Mouse (Mus musculus): ENCODE measurements around the gene Zdhhc12.

Zdhhc12 gene

DNA sequence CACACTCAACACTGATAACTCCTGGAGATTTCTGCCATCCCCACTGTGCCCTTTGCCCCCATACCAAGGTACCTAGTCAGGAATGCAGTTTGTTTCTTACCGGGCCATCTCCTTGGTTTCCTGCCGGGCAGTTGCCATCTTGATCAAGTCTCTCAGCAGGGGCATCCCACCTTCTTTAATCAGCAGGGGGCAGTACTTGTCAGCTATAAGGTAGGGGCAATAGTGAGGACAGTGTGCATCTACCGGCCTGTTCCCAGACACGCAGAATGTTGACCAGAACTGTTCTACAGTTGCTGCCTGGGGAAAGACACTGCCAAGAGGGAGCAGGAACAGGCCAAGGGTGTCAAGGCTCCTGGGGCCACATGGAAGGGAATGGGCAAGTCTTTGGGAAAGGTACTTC, 6.8 kb upstream of the Zdhhc12 start:
- DNase-seq (ENCODE audit: low spot score) = no peak

DNA sequence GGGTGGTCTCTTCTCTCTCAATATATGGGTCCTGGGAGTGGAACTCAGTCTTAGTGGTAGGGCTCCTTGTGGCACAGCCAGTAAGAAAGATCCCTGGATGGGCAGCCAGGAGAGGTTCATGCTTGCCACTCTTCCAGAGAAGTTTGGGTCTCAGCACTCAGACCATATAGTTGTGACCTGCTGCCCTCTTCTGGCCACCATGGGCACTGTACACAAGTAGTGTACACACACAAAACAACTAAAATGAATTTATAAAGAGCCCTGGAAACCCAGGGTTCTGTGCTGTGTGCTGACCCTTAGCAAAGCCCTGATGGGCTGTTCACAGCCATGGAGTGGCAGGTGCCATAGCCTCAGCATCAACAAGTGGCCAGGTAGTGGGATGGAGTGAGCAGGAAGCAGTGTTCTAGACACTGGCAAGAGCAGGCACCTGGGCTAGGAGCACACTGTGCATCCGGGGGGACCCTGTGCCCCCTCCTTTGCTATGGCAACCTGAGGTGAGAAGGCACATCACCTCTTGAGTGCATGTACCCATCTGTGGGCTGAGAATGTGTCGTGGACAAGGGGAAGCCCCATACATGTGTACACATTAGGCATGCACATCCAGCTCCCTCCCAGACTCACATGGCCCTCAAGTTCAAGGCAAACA, 2.6 kb upstream of the Zdhhc12 start:
- no peak for DNase-seq (ENCODE audit: low spot score)

DNA sequence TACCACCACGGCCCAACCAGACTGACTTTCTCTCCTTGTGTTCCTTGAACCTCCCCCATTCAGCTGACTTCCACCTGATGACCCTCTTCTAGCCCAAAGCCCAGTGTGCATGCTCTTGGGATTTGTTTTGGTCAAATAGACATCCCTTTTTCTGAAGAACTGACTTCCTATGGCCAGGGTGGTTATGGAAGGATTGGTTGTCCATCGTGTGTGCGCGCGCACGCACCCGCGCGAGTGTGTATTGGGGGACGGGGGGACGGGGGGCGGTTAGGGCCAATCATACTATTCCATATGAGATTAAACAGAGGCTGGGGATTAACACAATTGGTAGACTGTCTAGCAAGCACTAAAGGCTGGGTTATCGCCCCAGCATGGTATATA, 750 bp upstream of the Zdhhc12 start:
- no peak for DNase-seq (ENCODE audit: low spot score)

DNA sequence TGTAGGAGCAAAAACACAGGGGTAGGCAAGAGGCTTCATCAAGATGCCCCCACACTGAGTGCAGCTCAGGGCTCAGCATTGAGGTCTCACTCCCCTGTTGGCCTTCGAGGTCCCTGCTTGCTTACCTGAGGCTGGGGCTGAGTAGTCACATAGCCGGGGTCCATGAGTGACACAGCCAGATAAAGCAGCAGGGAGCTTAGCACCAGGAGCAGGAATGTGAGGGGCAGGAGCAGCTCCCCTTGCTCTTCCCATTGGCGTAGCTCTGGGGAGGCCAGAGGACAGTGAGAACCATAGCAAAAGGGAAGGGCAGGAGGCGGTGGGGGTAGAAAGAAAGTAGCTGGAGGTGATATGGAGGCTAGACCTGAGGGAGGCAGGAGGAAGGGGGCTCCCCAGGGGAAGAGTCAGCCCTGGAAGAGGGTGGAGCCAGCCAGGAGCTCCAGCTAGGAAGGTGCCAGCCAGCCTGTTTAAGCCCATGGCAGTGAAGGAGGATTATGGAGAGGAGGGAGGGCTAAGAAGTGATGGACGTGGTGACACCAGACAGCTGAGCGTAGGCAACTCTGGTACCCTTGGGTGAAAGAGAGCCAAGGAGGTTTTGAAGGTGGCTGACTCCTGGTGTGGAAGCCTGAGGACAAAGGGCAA, 1.0 kb downstream of the Zdhhc12 start:
- DNase-seq (ENCODE audit: low spot score) = no peak

DNA sequence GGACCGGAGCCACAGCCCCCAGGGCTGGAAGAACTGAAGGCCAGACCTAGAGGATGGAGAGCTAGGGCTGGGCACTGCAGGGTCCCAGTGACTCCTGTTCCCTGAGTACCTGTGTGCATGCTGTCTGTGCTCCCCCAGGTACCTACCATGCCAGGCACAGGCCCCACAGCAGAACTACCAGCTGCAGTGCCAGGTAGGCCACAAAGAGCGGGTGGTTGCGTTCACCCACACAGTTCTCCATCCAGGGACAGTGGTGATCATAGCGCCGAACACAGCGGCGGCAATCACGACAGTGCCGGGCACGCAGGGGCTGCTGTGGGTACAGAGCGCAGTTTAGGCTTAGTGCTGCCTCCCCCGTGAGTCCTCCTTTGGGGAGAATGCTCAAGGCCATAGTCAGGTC, 1.9 kb downstream of the Zdhhc12 start:
- no peak for DNase-seq (ENCODE audit: low spot score)

DNA sequence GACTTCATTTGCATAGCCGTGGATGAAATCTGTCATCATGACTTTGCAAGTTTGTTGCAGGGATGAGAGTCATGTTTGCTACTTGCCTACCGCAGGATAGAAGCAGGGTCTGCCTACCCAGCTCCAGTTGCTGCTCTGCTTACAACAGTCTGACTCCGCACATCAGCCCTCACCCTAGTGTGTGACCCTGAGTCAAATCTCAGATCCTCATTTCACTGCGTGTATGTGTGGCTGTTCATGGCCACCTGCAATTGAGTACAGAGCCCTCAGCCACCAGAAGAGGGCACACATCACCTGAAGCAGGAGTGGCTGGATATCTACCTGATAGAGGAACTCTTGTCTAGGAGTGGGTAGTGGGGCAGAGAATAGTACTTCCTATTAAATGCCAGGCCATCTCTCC, 6.1 kb downstream of the Zdhhc12 start:
- DNase-seq (ENCODE audit: low spot score) = no peak

DNA sequence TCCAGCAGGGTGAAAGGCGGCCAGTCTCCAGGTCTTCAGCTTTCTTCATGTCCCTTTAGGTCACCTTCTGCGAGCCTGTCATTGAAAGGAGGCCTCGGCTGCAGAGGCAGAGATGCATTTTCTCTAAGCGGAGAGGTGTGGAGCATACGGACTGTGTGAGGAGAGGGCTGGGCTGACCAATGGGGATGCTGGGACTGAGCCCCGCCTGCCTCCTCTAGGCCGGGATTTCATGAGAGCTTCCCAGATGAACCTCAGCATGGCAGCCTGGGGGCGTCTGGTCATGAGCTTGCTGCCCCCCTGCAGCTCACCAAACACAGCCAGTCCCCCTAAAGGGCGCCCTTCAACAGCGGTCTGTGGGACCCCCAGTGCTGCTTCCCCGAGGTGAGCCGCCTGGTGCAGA, 8.8 kb downstream of the Zdhhc12 start:
- DNase-seq (ENCODE audit: low spot score) = no peak

DNA sequence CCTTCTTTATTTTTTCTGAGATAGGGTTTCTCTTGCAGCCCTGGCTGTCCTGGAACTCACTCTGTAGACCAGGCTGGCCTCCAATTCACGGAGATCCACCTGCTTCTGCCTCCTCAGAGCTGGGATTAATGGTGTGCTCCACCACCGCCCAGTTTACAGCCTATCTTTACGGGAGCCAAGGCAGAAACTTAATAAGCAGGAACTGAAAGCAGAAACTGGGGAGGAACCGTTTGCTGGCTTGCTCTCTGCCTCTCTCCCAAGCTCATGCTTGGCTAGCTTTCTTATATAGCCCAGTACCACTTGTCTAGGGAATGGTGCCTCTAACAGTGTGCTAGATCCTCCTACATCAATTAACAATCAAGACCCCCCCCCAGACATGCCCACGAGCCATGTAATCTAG, 9.3 kb downstream of the Zdhhc12 start:
- no peak for DNase-seq (ENCODE audit: low spot score)

DNA sequence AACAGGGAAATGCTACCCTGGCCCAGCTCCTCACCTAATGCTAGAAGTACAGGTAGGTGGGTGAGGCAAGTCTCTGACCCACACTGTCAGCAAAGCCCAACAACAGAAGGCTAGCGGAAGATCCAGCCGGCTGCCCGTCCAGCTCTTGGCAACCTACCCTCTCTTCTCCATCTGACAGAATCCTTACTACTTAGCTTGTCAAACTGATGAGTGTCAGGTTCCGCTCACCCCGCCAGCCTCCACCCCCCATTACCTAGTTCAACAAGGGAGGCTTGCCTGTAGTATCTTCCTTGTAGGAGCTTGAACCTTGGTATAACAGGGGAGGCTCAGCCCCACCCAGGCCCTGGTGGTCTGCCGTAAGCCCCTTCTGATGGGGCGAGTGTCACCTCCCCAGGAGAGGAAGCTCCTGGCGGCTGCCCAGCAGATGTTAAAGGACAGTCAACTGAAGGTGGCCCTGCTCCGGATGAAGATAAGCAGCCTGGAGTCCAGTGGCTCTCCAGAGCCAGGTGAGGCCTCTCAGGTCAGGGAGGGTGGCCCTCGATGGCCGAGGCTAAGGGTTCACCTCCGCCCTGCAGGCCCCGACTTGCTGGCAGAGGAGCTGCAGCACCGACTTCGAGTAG, 13.2 kb downstream of the Zdhhc12 start:
- no peak for DNase-seq (ENCODE audit: low spot score)

DNA sequence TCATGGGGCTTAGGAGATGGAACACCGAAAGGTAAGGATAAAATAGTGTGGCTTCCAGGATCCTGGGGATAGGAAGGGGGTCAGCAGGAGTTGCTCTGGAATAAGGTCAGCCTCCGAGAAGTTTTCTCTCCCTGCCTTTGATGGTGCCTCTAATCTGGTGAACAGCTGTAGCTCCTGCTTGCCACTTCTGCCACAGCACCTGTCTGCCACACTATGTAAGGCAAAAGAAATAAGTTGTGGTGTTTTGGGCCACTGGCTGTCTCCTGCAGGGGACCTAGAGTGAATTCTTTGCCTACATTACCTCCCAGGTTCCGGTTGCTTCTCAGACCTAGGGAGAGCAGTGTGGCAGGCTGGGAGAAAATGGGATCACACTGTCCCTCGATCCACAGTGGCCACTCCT, 14.7 kb downstream of the Zdhhc12 start:
- DNase-seq (ENCODE audit: low spot score) = no peak

DNA sequence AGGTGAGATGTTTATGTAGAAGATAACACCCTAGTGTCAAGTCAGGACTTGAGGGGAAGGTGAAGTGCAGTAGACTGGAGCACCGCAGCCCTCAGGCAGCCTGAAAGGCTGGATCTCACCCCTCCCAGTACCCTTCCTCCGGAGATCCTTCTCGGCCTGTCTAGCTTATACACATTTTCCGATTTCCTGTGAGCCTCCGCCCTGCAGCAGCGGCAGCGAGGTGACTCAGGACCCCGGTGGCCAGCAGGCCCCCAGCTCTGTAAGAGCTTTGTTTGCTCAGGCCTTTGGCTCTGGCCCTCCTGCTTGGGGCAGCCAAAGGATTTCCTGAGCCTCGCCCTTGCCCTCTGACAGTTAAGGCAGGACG, 15.1 kb downstream of the Zdhhc12 start:
- DNase-seq (ENCODE audit: low spot score) = no peak

DNA sequence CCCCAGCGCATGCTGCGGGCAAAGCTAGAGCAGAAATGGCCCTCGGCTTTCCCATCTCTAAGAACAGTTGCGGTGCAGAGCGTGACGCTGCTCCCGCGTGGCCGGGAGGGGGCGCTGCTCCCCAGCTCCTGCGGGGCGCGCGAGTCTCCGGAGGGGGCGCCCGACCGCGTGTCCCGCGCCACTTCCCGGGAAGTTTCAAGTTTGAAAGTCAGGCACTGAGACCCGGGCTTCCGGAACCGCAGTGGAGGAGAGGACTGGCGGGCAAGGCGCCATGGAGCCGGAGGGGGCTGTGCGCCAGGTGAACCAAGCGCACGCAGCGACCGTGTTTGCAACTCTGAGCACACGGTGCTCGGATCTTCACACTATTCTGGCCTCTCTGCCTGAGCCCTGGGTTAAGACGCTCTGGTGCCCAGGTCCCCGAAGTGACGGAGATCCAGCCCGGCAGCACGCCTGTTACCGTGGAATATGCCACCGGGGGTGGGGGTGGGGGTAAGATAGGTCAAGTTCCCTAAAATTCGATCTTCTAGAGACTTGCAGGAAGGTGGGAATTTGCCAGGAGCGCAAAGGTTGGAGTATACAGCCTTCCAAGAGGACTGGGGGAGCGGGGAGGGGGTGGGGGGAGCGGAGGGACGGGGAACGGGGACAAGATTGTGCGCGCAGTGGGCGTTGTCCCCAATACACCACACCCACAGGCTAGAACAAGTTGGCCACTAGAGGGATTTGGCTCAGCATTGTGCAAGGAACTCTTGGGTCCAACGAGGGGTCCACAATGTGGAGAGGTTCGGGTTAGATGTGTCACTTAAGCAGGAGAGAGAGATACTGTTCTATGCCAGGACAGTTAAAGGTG, 15.7 kb downstream of the Zdhhc12 start, which contains the start of gene Pkn3:
Pkn3 (plus strand) TSS at position 183 of the 847 bp plus-strand sequence.
- no peak for DNase-seq (ENCODE audit: low spot score)

DNA sequence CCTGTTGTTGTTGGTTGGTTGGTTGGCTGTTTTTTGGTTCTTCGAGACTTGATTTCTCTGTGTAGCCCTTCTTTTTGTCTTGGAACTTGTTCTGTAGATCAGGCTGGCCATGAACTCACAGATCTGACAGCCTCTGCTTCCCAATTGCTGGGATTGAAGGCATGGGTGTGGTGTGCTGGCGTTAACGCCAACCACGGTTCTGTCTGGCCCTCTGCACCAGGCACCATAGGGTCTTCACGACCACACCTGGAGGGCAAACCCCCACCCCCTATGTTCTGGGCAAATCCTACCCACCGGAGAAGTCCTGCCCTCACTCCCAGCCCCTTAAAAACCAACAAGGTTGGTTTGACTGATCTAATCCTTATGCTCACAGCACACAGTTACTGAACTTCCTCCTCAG, 16.5 kb downstream of the Zdhhc12 start:
- no peak for DNase-seq (ENCODE audit: low spot score)

DNA sequence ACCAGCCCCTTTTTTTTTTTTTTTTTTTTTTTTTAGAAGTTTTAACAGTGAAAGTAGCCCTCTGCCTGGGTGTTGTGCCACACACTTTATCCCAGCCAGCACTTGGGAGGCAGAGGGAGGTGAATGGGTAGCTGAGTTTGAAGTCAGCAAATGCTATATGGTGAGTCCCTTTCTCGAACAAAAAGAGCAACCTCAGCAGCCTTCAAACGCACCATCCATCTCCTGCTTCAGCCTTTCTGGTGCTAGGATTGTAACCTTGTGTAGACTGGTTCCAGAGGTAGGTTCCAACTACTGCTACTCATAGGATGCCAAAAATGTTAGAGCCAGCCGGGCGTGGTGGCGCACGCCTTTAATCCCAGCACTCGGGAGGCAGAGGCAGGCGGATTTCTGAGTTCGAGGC, 17.0 kb downstream of the Zdhhc12 start:
- no peak for DNase-seq (ENCODE audit: low spot score)

DNA sequence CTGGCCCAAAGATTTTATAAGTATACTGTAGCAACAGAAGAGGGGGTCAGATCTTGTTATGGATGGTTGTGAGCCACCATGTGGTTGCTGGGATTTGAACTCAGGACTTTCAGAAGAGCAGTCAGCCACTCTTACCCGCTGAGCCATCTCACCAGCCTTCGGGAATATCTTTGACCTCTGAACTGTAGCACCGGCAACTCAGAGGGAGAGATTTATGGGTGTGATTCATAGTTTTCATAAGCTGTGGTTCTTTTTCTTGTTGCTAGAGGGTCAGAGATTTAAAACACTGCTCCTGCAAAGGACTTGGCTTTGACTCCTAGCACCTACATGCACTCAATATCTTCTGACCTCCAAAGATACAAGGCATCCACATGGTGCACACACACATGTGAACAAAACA, 17.8 kb downstream of the Zdhhc12 start:
- no peak for DNase-seq (ENCODE audit: low spot score)

DNA sequence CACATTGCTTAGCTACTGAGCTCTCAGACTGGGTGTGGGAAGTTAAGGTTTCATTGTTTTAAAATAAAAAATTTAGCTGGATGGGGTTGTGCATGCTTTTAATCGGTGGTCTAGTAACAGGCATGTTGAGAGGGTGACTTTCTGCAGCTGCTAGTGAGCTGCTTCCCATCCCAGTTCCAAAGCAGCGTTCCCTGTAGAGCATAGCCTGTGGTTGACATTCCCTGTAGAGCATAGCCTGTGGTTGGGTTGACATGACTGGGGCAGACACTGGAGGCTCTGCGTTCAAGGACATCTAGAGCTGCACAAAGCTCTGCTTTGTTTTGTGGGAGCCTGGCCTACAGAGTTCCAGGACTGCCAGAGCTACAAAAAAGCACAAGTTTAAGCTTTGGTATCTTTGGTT, 20.2 kb downstream of the Zdhhc12 start:
- no peak for DNase-seq (ENCODE audit: low spot score)

DNA sequence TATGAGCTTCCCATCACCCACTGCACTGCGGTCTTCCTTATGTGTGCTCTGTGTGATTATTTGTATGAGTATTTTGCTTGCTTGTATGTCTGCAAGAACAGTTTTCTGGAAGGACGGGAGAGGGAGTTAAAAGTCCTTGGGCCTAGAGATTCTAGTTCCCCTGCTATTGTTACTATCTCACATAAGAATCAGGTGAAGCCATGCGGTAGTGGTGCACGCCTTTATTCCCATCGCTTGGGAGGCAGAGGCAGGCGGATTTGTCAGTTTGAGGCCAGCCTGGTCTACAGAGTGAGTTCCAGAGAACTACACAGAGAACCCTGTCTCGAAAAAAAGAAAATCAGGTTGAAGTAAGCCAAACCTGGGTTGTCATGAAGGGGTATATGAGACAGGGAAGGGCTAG, 20.6 kb downstream of the Zdhhc12 start:
- DNase-seq (ENCODE audit: low spot score) = no peak

DNA sequence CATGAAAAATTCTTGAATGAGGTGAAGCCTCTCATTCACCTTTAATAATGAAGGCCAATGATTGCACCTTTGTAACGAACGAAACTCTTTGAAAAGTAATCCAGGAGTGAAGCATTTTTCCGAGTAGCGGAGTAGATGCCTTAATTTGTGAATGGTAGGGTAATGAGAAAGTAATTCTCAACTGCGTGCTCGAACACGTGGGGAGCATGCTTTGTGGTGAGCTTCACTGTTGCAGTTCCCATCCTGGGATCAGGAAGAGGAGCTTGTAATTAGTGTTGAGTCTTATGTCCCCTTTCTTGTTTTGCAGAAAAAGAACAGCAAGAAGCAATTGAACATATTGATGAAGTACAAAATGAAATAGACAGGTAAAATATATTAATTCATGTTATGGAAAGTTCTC, 25.5 kb downstream of the Zdhhc12 start:
- no peak for DNase-seq (ENCODE audit: low spot score)

DNA sequence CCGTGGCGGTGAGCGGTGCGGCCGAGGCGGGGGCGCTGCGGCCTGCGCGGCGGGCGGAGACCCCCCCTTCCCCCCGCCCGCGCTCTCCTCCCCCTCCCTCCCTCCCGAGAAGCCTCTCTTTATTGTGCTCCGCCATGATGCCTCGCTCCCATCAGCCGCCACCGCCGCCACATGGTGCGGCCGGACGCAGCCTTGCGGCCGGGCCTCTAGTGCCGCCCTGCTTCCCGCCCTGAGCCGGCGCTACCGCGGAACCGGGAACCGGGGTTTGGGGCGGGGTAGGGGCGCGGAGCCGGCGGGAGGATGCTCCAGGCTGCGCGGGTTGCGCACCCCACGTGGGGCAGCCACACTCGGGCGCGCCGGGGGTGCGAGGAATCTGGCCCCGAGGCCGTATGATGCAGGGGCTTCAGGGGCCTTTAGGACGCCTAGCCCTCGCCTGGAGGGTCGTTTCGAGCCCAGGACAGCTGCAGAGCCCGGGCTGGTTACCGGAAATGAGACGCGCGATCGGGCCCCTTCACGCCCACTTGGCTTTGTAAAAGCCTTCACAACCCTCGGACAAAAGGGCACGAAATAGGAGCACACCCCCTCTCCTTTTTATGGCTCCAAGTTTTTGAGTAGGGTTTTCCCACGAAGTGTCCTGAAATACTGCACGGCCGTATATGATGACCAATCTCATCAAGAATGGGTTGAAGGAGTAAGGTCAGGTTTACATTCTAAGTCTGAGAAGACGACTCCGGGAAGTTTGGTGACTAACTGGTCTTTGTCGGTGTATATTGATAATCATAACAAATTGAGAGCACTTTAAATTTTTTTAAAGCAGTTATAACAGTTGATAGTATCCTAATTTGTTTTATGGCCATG, 26.2 kb downstream of the Zdhhc12 start:
- no peak for DNase-seq (ENCODE audit: low spot score)

DNA sequence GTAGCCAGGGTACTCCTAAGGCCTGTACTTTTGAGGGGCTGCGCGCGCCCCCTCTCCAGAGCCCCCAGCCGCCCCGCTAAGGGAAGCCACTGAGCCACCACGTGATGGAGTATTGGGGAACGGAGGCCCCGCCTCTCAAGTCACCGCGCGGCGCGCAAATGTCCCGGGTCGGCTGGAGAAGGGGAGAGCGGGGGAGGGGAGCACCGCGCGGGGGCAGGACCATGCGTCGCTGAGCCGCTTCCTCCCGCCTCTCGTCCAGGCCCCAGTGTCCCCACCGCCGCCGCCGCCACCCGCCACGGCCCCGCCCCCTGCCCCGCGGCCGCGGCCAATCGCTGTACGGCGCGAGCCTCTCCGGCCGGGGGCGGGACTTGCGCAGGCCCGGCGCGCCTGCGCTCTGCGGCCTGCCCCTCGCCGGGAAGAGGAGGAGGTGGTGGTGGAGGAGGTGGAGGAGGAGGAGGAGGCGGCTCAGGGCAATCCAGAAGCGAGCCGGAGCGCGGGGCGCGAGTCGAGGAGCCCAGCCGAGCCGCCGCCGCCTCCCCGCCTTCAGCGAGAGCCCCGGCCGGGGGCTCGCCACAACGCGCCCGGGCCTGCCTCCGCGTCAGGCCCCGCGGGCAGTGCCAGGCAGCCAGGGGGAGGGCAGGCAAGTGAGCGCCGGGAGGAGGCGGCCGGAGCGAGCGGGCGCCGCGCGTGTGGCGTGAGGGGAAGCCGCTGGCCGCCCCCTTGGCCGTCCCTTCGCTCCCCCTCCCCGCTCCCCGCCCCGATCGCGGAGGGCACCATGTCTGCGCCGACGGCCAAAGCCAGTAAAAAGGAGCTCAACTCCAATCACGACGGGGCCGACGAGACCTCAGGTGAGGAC, 27.2 kb downstream of the Zdhhc12 start:
- peak; percentile 87 for DNase-seq (ENCODE audit: low spot score)

DNA sequence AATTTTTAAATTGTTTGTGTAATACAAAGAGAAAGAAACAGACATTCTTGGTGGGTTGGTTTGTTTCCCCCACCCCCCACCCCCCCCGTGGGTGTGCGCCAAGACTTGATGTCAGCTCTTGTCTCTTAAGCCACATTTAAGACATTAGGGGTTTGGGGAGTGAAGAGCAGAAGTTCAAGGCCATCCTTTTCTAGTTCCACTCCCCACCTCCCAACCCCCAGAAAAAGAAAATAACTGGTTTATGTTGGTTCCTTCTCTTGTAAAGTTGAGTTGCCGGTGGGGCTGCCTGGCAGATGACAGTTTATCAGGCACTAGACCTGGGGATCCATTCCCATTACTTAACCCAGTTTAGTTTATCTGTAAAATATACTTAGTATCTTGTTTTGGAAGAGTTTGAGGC, 29.1 kb downstream of the Zdhhc12 start:
- DNase-seq (ENCODE audit: low spot score) = no peak
